Mouse (Mus musculus): ENCODE data around the gene Ablim1. TPM values are rescaled to one million over a fixed set of nuclear protein-coding genes. Genes with fewer than 3 reads are reported as not detected.

Gene Ablim1
- polyA plus RNA-seq, 1 experiment = 12.2 TPM

GRCm38 (mm10) chr19:57191109-57191508 is 123.6 kb downstream of the Ablim1 start:
- no peaks in the 10 kb centered on the region for H3K9me3 ChIP-seq (replicated peaks; ENCODE audit: control insufficient read depth, insufficient read depth, low read length, poor library complexity, severe bottlenecking)
- H3K27me3 ChIP-seq (ENCODE audit: control insufficient read depth, insufficient read depth, low read length, poor library complexity, severe bottlenecking) = no peaks in the 10 kb centered on the region
- H3K9ac ChIP-seq (ENCODE audit: low read depth, poor library complexity, severe bottlenecking) = no peak overlapping the region
- no peak overlapping the region for H3K27ac ChIP-seq (ENCODE audit: insufficient read depth, low read length)
- peaks cover 2% of the 10 kb centered on the region for H3K4me1 ChIP-seq (ENCODE audit: control insufficient read depth, insufficient read depth, low read length)
- H3K36me3 ChIP-seq (ENCODE audit: control insufficient read depth, insufficient read depth, low read length, poor library complexity, severe bottlenecking) = no peaks in the 10 kb centered on the region
- no peak for TF ChIP-seq CTCF (IDR thresholded peaks at IDR 0.05; ENCODE audit: low read depth, low read length)
- no peak for TF ChIP-seq POLR2A (IDR thresholded peaks at IDR 0.05; ENCODE audit: insufficient read depth, low read length)
- TF ChIP-seq EP300 (IDR thresholded peaks at IDR 0.05; ENCODE audit: insufficient read depth, low read depth, low read length) = no peak
- no peak overlapping the region for H3K4me3 ChIP-seq (ENCODE audit: low read depth, low read length)

GRCm38 (mm10) chr19:57189427-57189826 is 125.3 kb downstream of the Ablim1 start:
- no peaks in the 10 kb centered on the region for H3K36me3 ChIP-seq (ENCODE audit: control insufficient read depth, insufficient read depth, low read length, poor library complexity, severe bottlenecking)
- no peak overlapping the region for H3K4me3 ChIP-seq (ENCODE audit: low read depth, low read length)
- no peaks in the 10 kb centered on the region for H3K9me3 ChIP-seq (replicated peaks; ENCODE audit: control insufficient read depth, insufficient read depth, low read length, poor library complexity, severe bottlenecking)
- no peak overlapping the region for H3K9ac ChIP-seq (ENCODE audit: low read depth, poor library complexity, severe bottlenecking)
- no peaks in the 10 kb centered on the region for H3K27me3 ChIP-seq (ENCODE audit: control insufficient read depth, insufficient read depth, low read length, poor library complexity, severe bottlenecking)
- no peak overlapping the region for H3K27ac ChIP-seq (ENCODE audit: insufficient read depth, low read length)
- TF ChIP-seq EP300 (IDR thresholded peaks at IDR 0.05; ENCODE audit: insufficient read depth, low read depth, low read length) = no peak
- no peak for TF ChIP-seq POLR2A (IDR thresholded peaks at IDR 0.05; ENCODE audit: insufficient read depth, low read length)
- no peak for TF ChIP-seq CTCF (IDR thresholded peaks at IDR 0.05; ENCODE audit: low read depth, low read length)
- H3K4me1 ChIP-seq (ENCODE audit: control insufficient read depth, insufficient read depth, low read length) = peaks cover 2% of the 10 kb centered on the region

DNA sequence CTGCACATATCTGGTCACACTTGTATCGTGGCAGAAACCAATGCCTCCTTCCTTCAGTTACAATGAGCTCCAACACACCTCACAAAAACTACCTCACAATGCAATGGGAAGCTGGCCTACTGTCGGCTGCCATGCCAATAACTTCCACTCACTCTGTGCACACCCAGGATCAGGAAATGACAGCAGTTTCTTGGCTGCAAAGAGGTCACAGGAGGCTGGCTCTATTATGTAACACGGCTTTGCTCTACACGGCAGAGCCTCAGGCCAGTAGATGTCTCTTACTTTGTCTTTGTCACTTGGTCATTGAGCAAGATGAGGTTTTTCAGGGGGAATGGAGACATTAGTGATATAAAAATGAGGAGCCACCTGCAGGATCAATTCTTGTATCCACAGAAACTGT is 126.2 kb downstream of the Ablim1 start:
- Histone ChIP-seq H3K27ac (ENCODE audit: insufficient read depth, low read length) (no peak overlapping the region), H3K4me1 (ENCODE audit: control insufficient read depth, insufficient read depth, low read length) (peaks cover 2% of the 10 kb centered on the region), H3K27me3 (ENCODE audit: control insufficient read depth, insufficient read depth, low read length, poor library complexity, severe bottlenecking) (no peaks in the 10 kb centered on the region), H3K9ac (ENCODE audit: low read depth, poor library complexity, severe bottlenecking) (no peak overlapping the region), H3K9me3 (replicated peaks; ENCODE audit: control insufficient read depth, insufficient read depth, low read length, poor library complexity, severe bottlenecking) (no peaks in the 10 kb centered on the region), H3K4me3 (ENCODE audit: low read depth, low read length) (no peak overlapping the region), H3K36me3 (ENCODE audit: control insufficient read depth, insufficient read depth, low read length, poor library complexity, severe bottlenecking) (no peaks in the 10 kb centered on the region)
- no peak for TF ChIP-seq CTCF (IDR thresholded peaks at IDR 0.05; ENCODE audit: low read depth, low read length)

DNA sequence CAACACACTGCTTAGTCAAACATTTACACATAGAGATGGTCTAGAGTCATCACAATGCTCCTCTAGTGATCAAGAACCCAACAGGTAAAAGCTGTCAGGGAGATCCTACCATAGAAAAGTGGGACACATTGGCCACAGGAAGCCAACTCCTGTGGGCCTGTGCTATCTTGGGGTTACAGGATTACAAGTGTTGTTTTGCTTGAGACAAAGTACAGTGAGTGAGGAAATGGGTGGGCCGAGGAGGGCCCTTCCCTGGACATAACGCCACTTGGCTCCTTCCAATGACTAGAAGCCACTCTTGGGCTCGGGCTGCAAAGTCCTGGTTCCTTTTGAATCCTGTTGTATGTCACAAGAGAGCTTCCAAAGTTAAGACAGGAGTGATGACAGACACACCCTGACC is 129.7 kb downstream of the Ablim1 start:
- no peak overlapping the region for H3K9ac ChIP-seq (ENCODE audit: low read depth, poor library complexity, severe bottlenecking)
- no peaks in the 10 kb centered on the region for H3K9me3 ChIP-seq (replicated peaks; ENCODE audit: control insufficient read depth, insufficient read depth, low read length, poor library complexity, severe bottlenecking)
- H3K4me3 ChIP-seq (ENCODE audit: low read depth, low read length) = no peak overlapping the region
- TF ChIP-seq POLR2A (IDR thresholded peaks at IDR 0.05; ENCODE audit: insufficient read depth, low read length) (no peak), CTCF (IDR thresholded peaks at IDR 0.05; ENCODE audit: low read depth, low read length) (no peak), EP300 (IDR thresholded peaks at IDR 0.05; ENCODE audit: insufficient read depth, low read depth, low read length) (no peak)
- H3K27me3 ChIP-seq (ENCODE audit: control insufficient read depth, insufficient read depth, low read length, poor library complexity, severe bottlenecking) = no peaks in the 10 kb centered on the region
- H3K36me3 ChIP-seq (ENCODE audit: control insufficient read depth, insufficient read depth, low read length, poor library complexity, severe bottlenecking) = no peaks in the 10 kb centered on the region
- H3K4me1 ChIP-seq (ENCODE audit: control insufficient read depth, insufficient read depth, low read length) = no peaks in the 10 kb centered on the region
- no peak overlapping the region for H3K27ac ChIP-seq (ENCODE audit: insufficient read depth, low read length)

DNA sequence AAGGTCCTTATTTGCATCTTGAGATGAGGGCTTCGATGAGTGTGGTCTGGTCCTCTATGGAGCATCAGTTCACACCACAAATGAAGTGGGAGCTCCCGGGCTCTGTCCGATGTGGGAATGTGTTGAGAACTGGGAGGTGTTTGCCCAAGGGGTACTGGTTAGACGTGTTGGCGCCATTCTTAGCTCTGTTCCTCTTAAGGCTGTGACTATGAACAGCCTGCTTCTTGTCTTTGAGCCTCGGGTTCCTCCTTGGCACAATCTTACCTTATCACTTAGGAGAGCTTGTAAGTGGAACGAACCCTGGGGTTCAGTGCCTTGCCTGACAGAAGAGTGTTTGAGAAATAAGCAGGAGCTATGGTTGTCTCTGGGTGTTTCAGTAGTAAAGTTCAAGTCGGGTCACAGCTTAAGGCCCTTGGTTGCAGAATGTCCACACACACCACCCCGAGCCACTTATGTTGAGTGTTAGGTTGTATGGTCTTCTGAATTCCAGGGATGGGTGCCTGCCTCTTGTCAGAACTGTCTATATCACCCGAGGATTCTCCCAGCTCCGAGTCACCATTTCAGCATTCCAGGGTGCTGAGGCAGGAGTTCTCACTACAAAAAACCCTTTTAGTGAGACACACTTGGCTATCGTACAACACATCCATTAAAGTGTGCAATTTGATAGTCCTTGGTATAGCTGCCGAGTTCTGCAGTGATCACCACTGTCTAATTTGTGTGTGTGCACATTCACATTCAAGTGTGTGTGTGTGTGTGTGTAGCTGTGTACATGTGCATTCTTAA is 131.6 kb downstream of the Ablim1 start:
- Histone ChIP-seq H3K4me1 (ENCODE audit: control insufficient read depth, insufficient read depth, low read length) (no peaks in the 10 kb centered on the region), H3K9ac (ENCODE audit: low read depth, poor library complexity, severe bottlenecking) (no peak overlapping the region), H3K27ac (ENCODE audit: insufficient read depth, low read length) (no peak overlapping the region), H3K36me3 (ENCODE audit: control insufficient read depth, insufficient read depth, low read length, poor library complexity, severe bottlenecking) (no peaks in the 10 kb centered on the region), H3K9me3 (replicated peaks; ENCODE audit: control insufficient read depth, insufficient read depth, low read length, poor library complexity, severe bottlenecking) (no peaks in the 10 kb centered on the region), H3K4me3 (ENCODE audit: low read depth, low read length) (no peak overlapping the region), H3K27me3 (ENCODE audit: control insufficient read depth, insufficient read depth, low read length, poor library complexity, severe bottlenecking) (no peaks in the 10 kb centered on the region)
- no peak for TF ChIP-seq POLR2A (IDR thresholded peaks at IDR 0.05; ENCODE audit: insufficient read depth, low read length)
- TF ChIP-seq CTCF (IDR thresholded peaks at IDR 0.05; ENCODE audit: low read depth, low read length) = no peak
- no peak for TF ChIP-seq EP300 (IDR thresholded peaks at IDR 0.05; ENCODE audit: insufficient read depth, low read depth, low read length)

- TF ChIP-seq POLR2A (IDR thresholded peaks at IDR 0.05; ENCODE audit: insufficient read depth, low read length) (no peak), CTCF (IDR thresholded peaks at IDR 0.05; ENCODE audit: low read depth, low read length) (no peak), EP300 (IDR thresholded peaks at IDR 0.05; ENCODE audit: insufficient read depth, low read depth, low read length) (no peak)
- Histone ChIP-seq H3K9ac (ENCODE audit: low read depth, poor library complexity, severe bottlenecking) (no peak overlapping the region), H3K4me3 (ENCODE audit: low read depth, low read length) (no peak overlapping the region), H3K27ac (ENCODE audit: insufficient read depth, low read length) (no peak overlapping the region), H3K36me3 (ENCODE audit: control insufficient read depth, insufficient read depth, low read length, poor library complexity, severe bottlenecking) (no peaks in the 10 kb centered on the region), H3K9me3 (replicated peaks; ENCODE audit: control insufficient read depth, insufficient read depth, low read length, poor library complexity, severe bottlenecking) (no peaks in the 10 kb centered on the region), H3K4me1 (ENCODE audit: control insufficient read depth, insufficient read depth, low read length) (no peaks in the 10 kb centered on the region), H3K27me3 (ENCODE audit: control insufficient read depth, insufficient read depth, low read length, poor library complexity, severe bottlenecking) (no peaks in the 10 kb centered on the region)
These were observed 132.7 kb downstream of the Ablim1 start for GRCm38 (mm10) chr19:57181852-57182528.
